Mouse (Mus musculus) heart, adult 2 months (tissue): ENCODE data around the gene Dbx1. TPM values are rescaled to one million over a fixed set of nuclear protein-coding genes. Genes with fewer than 3 reads are reported as not detected.

Experiments used
- DNase-seq, 2 experiments: peaks; one replicate each; pipeline ENCODE4 v3.0.0; 2021
- H3K27ac ChIP-seq: fragments of 200-600 bp; 2 replicates; pipeline ENCODE4 v1.8.1; 2022
- H3K27me3 ChIP-seq: fragments of 200-500 bp; 2 replicates; pipeline ENCODE4 v1.6.1; 2012; ENCODE audit warnings: mild to moderate bottlenecking, low read length, inconsistent platforms, mixed read lengths; ENCODE audit not compliant: control insufficient read depth, insufficient read depth
- H3K36me3 ChIP-seq: fragments of 200-500 bp; 2 replicates; pipeline ENCODE4 v1.6.1; 2012; ENCODE audit warnings: low read length, inconsistent platforms; ENCODE audit not compliant: control insufficient read depth, insufficient read depth
- H3K4me1 ChIP-seq: fragments of 200-500 bp; 2 replicates; pipeline ENCODE4 v1.6.1; 2011; ENCODE audit warnings: low read length; ENCODE audit not compliant: control insufficient read depth, insufficient read depth
- H3K4me3 ChIP-seq: fragments of 200-600 bp; 2 replicates; pipeline ENCODE4 v1.8.1; 2022
- H3K79me2 ChIP-seq: fragments of 200-500 bp; replicated peaks from 2 replicates; pipeline ENCODE4 v1.6.1; 2012; ENCODE audit warnings: mild to moderate bottlenecking, inconsistent platforms, low read length, moderate library complexity, mixed read lengths; ENCODE audit not compliant: control insufficient read depth, insufficient read depth
- H3K9ac ChIP-seq: fragments of 200-500 bp; 2 replicates; pipeline ENCODE4 v1.6.1; 2012; ENCODE audit warnings: low read depth, mild to moderate bottlenecking, control low read depth, inconsistent platforms, low read length, mixed read lengths
- CTCF ChIP-seq: fragments of 200-600 bp; IDR thresholded peaks from 2 replicates; pipeline ENCODE4 v1.8.1; 2022; ENCODE audit warnings: antibody characterized with exemption, mild to moderate bottlenecking, moderate library complexity
- EP300 ChIP-seq: fragments of 200-500 bp; IDR thresholded peaks from 2 replicates; pipeline ENCODE4 v1.6.1; 2011; ENCODE audit warnings: low read depth, low read length, control low read depth; ENCODE audit not compliant: insufficient read depth
- POLR2A ChIP-seq: fragments of 200-500 bp; IDR thresholded peaks from 2 replicates; pipeline ENCODE4 v1.6.1; 2011; ENCODE audit warnings: mild to moderate bottlenecking, low read depth, low read length, control low read depth; ENCODE audit not compliant: insufficient read depth
- WGBS: fragments of 180-500 bp; shearing (Covaris S2); methylation state at CpG from one replicate; pipeline ENCODE4 v1.1.7; 2018; 5-methylcytosine and 5-hydroxymethylcytosine counted together
- intact Hi-C: fragments of 180-260 bp; cut with DNase I; formaldehyde crosslinking; loops from one replicate; pipeline ENCODE4 v1.15.1; 2025
- polyA plus RNA-seq: library from polyadenylated mRNA; depleted of rRNA; stranded (reverse); fragments of >200 nt; gene quantifications from 2 replicates; pipeline ENCODE4 v1.2.3, GENCODE M21; 2012
- total RNA-seq, 2 experiments: library from RNA; stranded (reverse); gene quantifications; 2 replicates each; pipeline ENCODE4 v1.2.3; 2021

Dbx1 gene
- total and polyA plus RNA-seq, 3 experiments = not detected

DNA sequence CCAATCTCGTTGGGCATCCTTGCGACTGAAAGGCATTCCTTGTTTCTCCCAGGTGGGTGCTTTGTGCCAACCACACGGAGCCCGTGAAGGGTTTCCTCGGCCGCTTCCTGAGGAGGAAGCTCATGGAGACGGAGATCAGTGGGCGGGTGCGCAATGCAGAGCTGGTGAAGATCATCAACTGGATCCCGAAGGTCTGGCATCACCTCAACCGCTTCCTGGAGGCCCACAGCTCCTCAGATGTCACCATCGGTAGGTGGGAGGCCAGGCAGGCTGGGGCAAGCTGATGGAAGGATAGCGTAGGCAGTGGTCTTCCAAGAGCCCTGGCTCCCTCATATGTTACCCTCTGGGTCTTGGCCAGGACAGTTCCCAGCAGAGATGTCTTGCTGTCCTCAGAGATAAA lies 38.4 kb downstream of the Dbx1 start:
- Histone ChIP-seq H3K27ac (no peak overlapping the region), H3K79me2 (no peaks in the 10 kb centered on the region), H3K27me3 (no peaks in the 10 kb centered on the region), H3K36me3 (no peaks in the 10 kb centered on the region), H3K9ac (no peak overlapping the region), H3K4me3 (no peak overlapping the region), H3K4me1 (0 out of 2 replicates have a peak, but pooled peaks cover 1% of the 10 kb centered on the region)
- intact Hi-C loops = no loop called here
- TF ChIP-seq CTCF (no peak), POLR2A (no peak), EP300 (no peak)
- WGBS = 87% methylated on average over 13 of the region's 13 CpGs
- no peak for DNase-seq

DNA sequence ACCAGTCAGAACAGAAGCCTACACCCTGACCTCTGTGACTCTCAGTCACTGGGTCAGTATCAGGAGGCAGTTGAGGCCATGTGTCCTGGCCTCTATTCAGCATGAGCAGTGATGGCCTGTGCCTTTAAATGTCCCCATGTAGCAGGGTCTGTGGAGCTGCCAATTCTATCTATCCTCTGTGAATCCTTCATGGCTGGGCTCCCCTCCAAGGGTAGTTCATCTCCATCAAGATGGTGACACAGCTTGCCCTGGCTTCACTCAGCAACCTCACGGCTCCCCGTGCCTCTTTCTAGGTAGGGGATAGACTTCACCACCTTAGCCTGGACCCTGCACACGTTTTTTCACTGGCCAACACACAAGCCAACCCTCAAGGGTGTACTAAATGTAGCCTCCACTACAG lies 38.9 kb downstream of the Dbx1 start:
- Histone ChIP-seq H3K79me2 (no peaks in the 10 kb centered on the region), H3K4me1 (0 out of 2 replicates have a peak, but pooled peaks cover 1% of the 10 kb centered on the region), H3K27ac (no peak overlapping the region), H3K27me3 (no peaks in the 10 kb centered on the region), H3K4me3 (no peak overlapping the region), H3K36me3 (no peaks in the 10 kb centered on the region), H3K9ac (no peak overlapping the region)
- no peak for DNase-seq
- TF ChIP-seq EP300 (no peak), CTCF (no peak), POLR2A (no peak)
- intact Hi-C loops = no loop called here
- 58% methylated on average over 3 of the region's 3 CpGs for WGBS

DNA sequence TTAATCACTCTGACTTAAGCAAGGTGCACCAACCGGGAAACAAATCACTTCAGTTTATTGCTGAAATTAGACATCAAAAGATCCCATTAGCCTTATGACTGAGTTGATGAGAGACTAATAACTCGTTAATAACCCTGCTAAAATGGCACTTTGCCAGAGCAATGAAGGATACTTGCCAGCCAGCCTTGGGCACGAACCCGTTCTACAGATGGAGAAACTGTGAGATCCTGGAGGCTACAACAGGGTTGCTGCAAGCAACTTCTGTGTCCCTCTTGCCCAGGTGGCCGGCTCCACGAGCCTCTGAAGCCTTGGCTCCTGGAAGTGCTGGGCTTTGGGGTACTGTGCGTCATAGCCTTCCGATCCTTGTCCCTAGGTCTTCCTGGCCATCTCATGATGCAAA lies 47.0 kb downstream of the Dbx1 start:
- no peaks in the 10 kb centered on the region for H3K36me3 ChIP-seq
- H3K4me1 ChIP-seq = no peaks in the 10 kb centered on the region
- WGBS = 90% methylated on average over 8 of the region's 8 CpGs
- intact Hi-C loops = no loop called here
- no peaks in the 10 kb centered on the region for H3K79me2 ChIP-seq
- H3K27me3 ChIP-seq = no peaks in the 10 kb centered on the region
- DNase-seq = no peak
- no peak overlapping the region for H3K9ac ChIP-seq
- H3K27ac ChIP-seq = no peak overlapping the region
- TF ChIP-seq EP300 (no peak), CTCF (no peak), POLR2A (no peak)
- no peak overlapping the region for H3K4me3 ChIP-seq

DNA sequence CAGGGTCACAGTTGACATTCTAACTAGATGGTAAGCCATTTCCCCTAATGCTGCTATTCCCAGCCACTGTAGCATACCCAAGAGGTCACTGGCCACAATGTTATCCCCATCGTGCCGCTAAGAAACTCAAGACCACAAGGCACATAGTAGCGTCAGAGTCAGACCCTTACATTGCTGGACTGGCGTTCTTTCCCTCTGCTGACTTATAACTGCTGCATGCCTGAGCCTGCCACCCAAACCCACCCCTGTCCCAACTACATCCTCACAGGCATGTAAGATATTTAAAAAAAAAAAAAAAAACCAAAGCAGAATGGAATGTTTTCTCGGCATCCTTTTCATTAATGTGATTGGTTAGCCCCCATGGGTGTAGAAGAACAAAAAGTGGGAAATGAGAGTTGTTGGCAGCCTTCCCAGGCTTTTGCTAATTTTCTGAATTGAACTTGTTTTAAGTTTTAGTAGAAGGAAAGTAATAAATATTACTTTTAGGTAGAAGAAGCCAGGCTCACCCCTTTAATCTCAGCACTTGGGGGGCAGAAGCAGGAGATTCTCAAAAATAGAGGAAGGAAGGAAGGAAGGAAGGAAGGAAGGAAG lies 50.0 kb downstream of the Dbx1 start:
- H3K27me3 ChIP-seq = no peaks in the 10 kb centered on the region
- H3K9ac ChIP-seq = no peak overlapping the region
- no peaks in the 10 kb centered on the region for H3K36me3 ChIP-seq
- DNase-seq = no peak
- TF ChIP-seq CTCF = no peak
- no peak for TF ChIP-seq POLR2A
- TF ChIP-seq EP300 = no peak
- intact Hi-C loops = no loop called here
- WGBS = 77% methylated on average over 5 of the region's 5 CpGs
- no peak overlapping the region for H3K4me3 ChIP-seq
- no peaks in the 10 kb centered on the region for H3K79me2 ChIP-seq
- no peak overlapping the region for H3K27ac ChIP-seq
- no peaks in the 10 kb centered on the region for H3K4me1 ChIP-seq

DNA sequence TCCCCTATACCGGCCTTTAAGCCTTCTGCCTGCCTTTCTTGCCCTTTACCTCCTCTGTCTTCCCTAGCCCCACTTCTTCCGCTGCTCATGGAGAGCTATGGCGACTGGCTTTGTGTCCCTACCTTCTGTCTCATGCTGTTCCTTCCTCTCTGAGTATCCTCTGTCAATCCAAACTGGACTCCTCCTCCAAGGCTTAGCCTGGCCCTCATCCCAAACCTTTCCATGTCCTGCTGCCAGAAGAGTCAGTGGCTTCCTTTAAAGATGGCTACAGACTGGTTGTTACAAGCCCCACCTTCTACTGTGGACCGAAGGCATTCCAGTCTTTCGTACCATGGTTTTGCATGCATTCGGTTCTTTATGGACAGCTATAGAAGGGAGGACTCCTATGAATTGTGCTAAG lies 53.5 kb downstream of the Dbx1 start:
- Histone ChIP-seq H3K27me3 (no peaks in the 10 kb centered on the region), H3K27ac (no peak overlapping the region), H3K36me3 (no peaks in the 10 kb centered on the region), H3K4me1 (no peaks in the 10 kb centered on the region), H3K9ac (no peak overlapping the region), H3K79me2 (no peaks in the 10 kb centered on the region), H3K4me3 (no peak overlapping the region)
- WGBS = 81% methylated on average over 6 of the region's 6 CpGs
- TF ChIP-seq CTCF (no peak), POLR2A (no peak), EP300 (no peak)
- DNase-seq = no peak
- intact Hi-C loops = no loop called here

DNA sequence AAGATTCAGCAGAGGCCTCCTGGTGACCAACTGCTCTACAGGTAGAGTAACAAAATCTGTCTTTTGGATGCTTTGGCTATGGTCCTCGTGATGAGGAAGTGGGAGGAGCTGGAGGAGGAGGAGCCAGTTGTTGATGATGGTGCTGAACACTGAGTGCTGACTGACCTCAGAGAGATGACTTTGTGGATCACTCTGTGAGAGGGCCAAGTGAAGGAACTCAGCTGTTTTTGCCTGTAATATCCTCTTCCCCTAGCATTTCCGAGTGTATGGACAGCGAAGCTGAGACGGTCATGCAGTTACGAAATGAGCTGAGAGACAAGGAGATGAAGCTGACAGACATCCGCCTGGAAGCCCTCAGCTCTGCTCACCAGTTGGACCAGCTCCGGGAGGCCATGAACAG lies 54.1 kb downstream of the Dbx1 start:
- intact Hi-C loops = no loop called here
- Histone ChIP-seq H3K27me3 (no peaks in the 10 kb centered on the region), H3K27ac (no peak overlapping the region), H3K79me2 (no peaks in the 10 kb centered on the region), H3K4me1 (no peaks in the 10 kb centered on the region), H3K36me3 (no peaks in the 10 kb centered on the region), H3K4me3 (no peak overlapping the region), H3K9ac (no peak overlapping the region)
- WGBS = 66% methylated on average over 7 of the region's 7 CpGs
- DNase-seq = no peak
- TF ChIP-seq POLR2A (no peak), CTCF (no peak), EP300 (no peak)
